Mouse (Mus musculus) kidney, embryonic 14.5 days (tissue): ENCODE results near the gene Atp2c2. TPM values are rescaled to one million over a fixed set of nuclear protein-coding genes. Genes with fewer than 3 reads are reported as not detected.

ENCODE experiments used
- ATAC-seq: fragments of 200-750 bp; cut with Nextera tagmentation; 2 replicates; pipeline ENCODE4 v1.8.0; 2017; ENCODE audit warnings: moderate number of reproducible peaks, mild to moderate bottlenecking, moderate TSS enrichment, moderate library complexity; ENCODE audit not compliant: low FRiP score, low TSS enrichment
- H3K27ac ChIP-seq: fragments of 300-500 bp; sonication (generic); 2 replicates; pipeline ENCODE4 v1.5.1; 2014; ENCODE audit warnings: low read depth, mild to moderate bottlenecking, low read length, moderate library complexity, mixed read lengths
- H3K27me3 ChIP-seq: fragments of 300-500 bp; sonication (generic); 2 replicates; pipeline ENCODE4 v1.6.1; 2014; ENCODE audit warnings: mild to moderate bottlenecking, low read length; ENCODE audit not compliant: control insufficient read depth, insufficient read depth
- H3K36me3 ChIP-seq: fragments of 300-500 bp; sonication (generic); 2 replicates; pipeline ENCODE4 v1.6.1; 2014; ENCODE audit warnings: low read length, mixed read lengths; ENCODE audit not compliant: control insufficient read depth, insufficient read depth
- H3K4me1 ChIP-seq: fragments of 300-500 bp; sonication (generic); 2 replicates; pipeline ENCODE4 v1.6.1; 2014; ENCODE audit warnings: low read length, mixed read lengths; ENCODE audit not compliant: control insufficient read depth, insufficient read depth
- H3K4me2 ChIP-seq: fragments of 300-500 bp; sonication (generic); replicated peaks from 2 replicates; pipeline ENCODE4 v1.6.1; 2014; ENCODE audit warnings: low read depth, mild to moderate bottlenecking, low read length
- H3K4me3 ChIP-seq: fragments of 300-500 bp; sonication (generic); 2 replicates; pipeline ENCODE4 v1.5.1; 2014; ENCODE audit warnings: mild to moderate bottlenecking, low read length
- H3K9ac ChIP-seq: fragments of 300-500 bp; sonication (generic); 2 replicates; pipeline ENCODE4 v1.6.1; 2014; ENCODE audit warnings: low read depth, mild to moderate bottlenecking, low read length, moderate library complexity
- H3K9me3 ChIP-seq: fragments of 300-500 bp; sonication (generic); 2 replicates; pipeline ENCODE4 v1.6.1; 2016; ENCODE audit warnings: low read length; ENCODE audit not compliant: control insufficient read depth
- WGBS: fragments of 180-500 bp; shearing (Covaris S2); extraction: QIAGEN DNeasy Blood & Tissue Kit; methylation state at CpG from one replicate; pipeline ENCODE4 v1.1.7; 2014; 5-methylcytosine and 5-hydroxymethylcytosine counted together
- polyA plus RNA-seq: library from polyadenylated mRNA; unstranded; fragments of >200 nt; fragmentation: Nextera tagmentation; extraction: Ambion mirVana; gene quantifications from 2 replicates; pipeline ENCODE4 v1.2.1, GENCODE M21; 2014

Gene Atp2c2
- polyA plus RNA-seq, 1 experiment from 2014 or later = 1.2 TPM

- no peak overlapping the region for H3K4me3 ChIP-seq
- WGBS = 63% methylated on average over 9 of the region's 9 CpGs
- no peak for ATAC-seq
- no peaks in the 10 kb centered on the region for H3K36me3 ChIP-seq
- H3K4me1 ChIP-seq = peaks cover 28% of the 10 kb centered on the region
- no peaks in the 10 kb centered on the region for H3K27me3 ChIP-seq
- no peak overlapping the region for H3K27ac ChIP-seq
- H3K9ac ChIP-seq = no peak overlapping the region
- H3K9me3 ChIP-seq = no peaks in the 10 kb centered on the region
- no peak overlapping the region for H3K4me2 ChIP-seq
Measured at GRCm38 (mm10) chr8:119668447-119668846, 31.4 kb upstream of the Atp2c2 start.

GRCm38 (mm10) chr8:119669284-119669683, 30.5 kb upstream of the Atp2c2 start:
- H3K36me3 ChIP-seq = no peaks in the 10 kb centered on the region
- H3K9me3 ChIP-seq = no peaks in the 10 kb centered on the region
- H3K27me3 ChIP-seq = no peaks in the 10 kb centered on the region
- H3K4me2 ChIP-seq = no peak overlapping the region
- H3K4me1 ChIP-seq = peaks cover 28% of the 10 kb centered on the region
- no peak overlapping the region for H3K27ac ChIP-seq
- no peak for ATAC-seq
- H3K4me3 ChIP-seq = no peak overlapping the region
- WGBS = 61% methylated on average over 12 of the region's 12 CpGs
- no peak overlapping the region for H3K9ac ChIP-seq

- Histone ChIP-seq H3K27me3 (no peaks in the 10 kb centered on the region), H3K4me1 (peaks cover 17% of the 10 kb centered on the region), H3K9ac (no peak overlapping the region), H3K9me3 (no peaks in the 10 kb centered on the region), H3K4me3 (no peak overlapping the region), H3K4me2 (no peak overlapping the region; the same call in 1 of the 2 replicates), H3K36me3 (no peaks in the 10 kb centered on the region), H3K27ac (no peak overlapping the region)
- 52% methylated on average over 16 of the region's 16 CpGs for WGBS
- ATAC-seq = no peak
Measured at GRCm38 (mm10) chr8:119670419-119671091, 29.3 kb upstream of the Atp2c2 start.

GRCm38 (mm10) chr8:119673976-119674555, 25.7 kb upstream of the Atp2c2 start:
- Histone ChIP-seq H3K4me2 (no peak overlapping the region), H3K9me3 (no peaks in the 10 kb centered on the region), H3K27ac (no peak overlapping the region), H3K4me1 (peaks cover 12% of the 10 kb centered on the region), H3K36me3 (no peaks in the 10 kb centered on the region), H3K27me3 (no peaks in the 10 kb centered on the region), H3K4me3 (no peak overlapping the region), H3K9ac (no peak overlapping the region)
- no peak for ATAC-seq
- WGBS = 67% methylated on average over 11 of the region's 11 CpGs

GRCm38 (mm10) chr8:119675457-119675856, 24.4 kb upstream of the Atp2c2 start:
- Histone ChIP-seq H3K4me1 (peaks cover 12% of the 10 kb centered on the region), H3K27ac (no peak overlapping the region), H3K9ac (no peak overlapping the region), H3K4me2 (no peak overlapping the region), H3K27me3 (no peaks in the 10 kb centered on the region), H3K4me3 (no peak overlapping the region), H3K36me3 (no peaks in the 10 kb centered on the region), H3K9me3 (no peaks in the 10 kb centered on the region)
- 78% methylated on average over 5 of the region's 5 CpGs for WGBS
- no peak for ATAC-seq

- no peaks in the 10 kb centered on the region for H3K27me3 ChIP-seq
- peak; percentile 21; the same call in 1 of the 2 replicates for ATAC-seq
- no peaks in the 10 kb centered on the region for H3K36me3 ChIP-seq
- H3K4me3 ChIP-seq = no peak overlapping the region
- no peak overlapping the region for H3K4me2 ChIP-seq
- no peak overlapping the region for H3K27ac ChIP-seq
- H3K9ac ChIP-seq = no peak overlapping the region
- peaks cover 6% of the 10 kb centered on the region; the same call in 1 of the 2 replicates for H3K4me1 ChIP-seq
- no peaks in the 10 kb centered on the region for H3K9me3 ChIP-seq
- 17% methylated on average over 8 of the region's 8 CpGs for whole genome bisulfite sequencing
Measured at GRCm38 (mm10) chr8:119676389-119676788, 23.4 kb upstream of the Atp2c2 start.

GRCm38 (mm10) chr8:119678138-119678843, 21.5 kb upstream of the Atp2c2 start:
- Histone ChIP-seq H3K4me1 (peaks cover 6% of the 10 kb centered on the region; the same call in 1 of the 2 replicates), H3K9me3 (no peaks in the 10 kb centered on the region), H3K27ac (no peak overlapping the region), H3K36me3 (no peaks in the 10 kb centered on the region), H3K9ac (no peak overlapping the region), H3K27me3 (no peaks in the 10 kb centered on the region), H3K4me3 (no peak overlapping the region), H3K4me2 (peak overlapping the region; percentile 27)
- peak; percentile 50 for ATAC-seq
- WGBS = 9% methylated on average over 18 of the region's 18 CpGs

- Histone ChIP-seq H3K27me3 (no peaks in the 10 kb centered on the region), H3K4me1 (peaks cover 6% of the 10 kb centered on the region; the same call in 1 of the 2 replicates)
- WGBS = 64% methylated on average over 14 of the region's 14 CpGs
Measured at GRCm38 (mm10) chr8:119679184-119679583, 20.6 kb upstream of the Atp2c2 start.

GRCm38 (mm10) chr8:119690602-119691001, 9.2 kb upstream of the Atp2c2 start:
- H3K4me1 ChIP-seq = no peaks in the 10 kb centered on the region
- H3K36me3 ChIP-seq = no peaks in the 10 kb centered on the region
- H3K9ac ChIP-seq = no peak overlapping the region
- H3K9me3 ChIP-seq = no peaks in the 10 kb centered on the region
- H3K4me2 ChIP-seq = no peak overlapping the region
- H3K27ac ChIP-seq = no peak overlapping the region
- WGBS = 73% methylated on average over 6 of the region's 6 CpGs
- no peak for ATAC-seq
- H3K4me3 ChIP-seq = no peak overlapping the region
- H3K27me3 ChIP-seq = no peaks in the 10 kb centered on the region

More at GRCm38 (mm10) chr8:119679184-119679583, 20.6 kb upstream of the Atp2c2 start:
- Histone ChIP-seq H3K27ac (no peak overlapping the region), H3K36me3 (no peaks in the 10 kb centered on the region), H3K4me2 (no peak overlapping the region), H3K4me3 (no peak overlapping the region), H3K9me3 (no peaks in the 10 kb centered on the region), H3K9ac (no peak overlapping the region)
- no peak for ATAC-seq
